Comparison of ENCODE assay signal across 8 mouse cellular contexts in genomic region chr17:27032869-27033268, GRCm38 (mm10). TPM values are rescaled to one million over a fixed set of nuclear protein-coding genes. Genes with fewer than 3 reads are reported as not detected.
DNase-seq lines count a peak whose midpoint lies in the region; ATAC-seq and TF ChIP-seq lines count a peak whose summit lies in the region.

No protein-coding gene starts in this region.

- H3K27ac ChIP-seq in forebrain, postnatal 0 days (ENCODE audit: low read depth, low read length), result no peak overlapping the region
- peak overlapping the region; percentile 69 for H3K27ac ChIP-seq in hindbrain, embryonic 10.5 days

- peak; percentile 93 for TF ChIP-seq CTCF in forebrain, postnatal 0 days (IDR thresholded peaks at IDR 0.05; ENCODE audit: low read depth)

- H3K4me3 ChIP-seq in forebrain, postnatal 0 days (ENCODE audit: low read depth, low read length), result no peak overlapping the region
- H3K4me3 ChIP-seq in hindbrain, embryonic 10.5 days, result peak overlapping the region; percentile 16; the same call in 1 of the 2 replicates

- no peaks in the 10 kb centered on the region for H3K27me3 ChIP-seq in forebrain, postnatal 0 days (ENCODE audit: insufficient read depth, low read length)
- H3K27me3 ChIP-seq in hindbrain, embryonic 10.5 days (ENCODE audit: insufficient read depth, poor library complexity, severe bottlenecking), result 0 out of 2 replicates have a peak, but pooled peaks cover 2% of the 10 kb centered on the region

- H3K36me3 ChIP-seq in forebrain, postnatal 0 days (ENCODE audit: insufficient read depth), result no peaks in the 10 kb centered on the region
- H3K36me3 ChIP-seq in hindbrain, embryonic 10.5 days, result no peaks in the 10 kb centered on the region

- 5% methylated on average over 14 of the region's 14 CpGs for WGBS in forebrain, postnatal 0 days
- 3% methylated on average over 14 of the region's 14 CpGs for WGBS in hindbrain, embryonic 10.5 days

- no peak overlapping the region for H3K4me2 ChIP-seq in forebrain, postnatal 0 days (ENCODE audit: low read depth)

- H3K4me1 ChIP-seq in forebrain, postnatal 0 days (ENCODE audit: insufficient read depth), result peaks cover under 1% of the 10 kb centered on the region; the same call in 1 of the 2 replicates
- peaks cover 30% of the 10 kb centered on the region for H3K4me1 ChIP-seq in hindbrain, embryonic 10.5 days (replicated peaks)

- no peak overlapping the region for H3K9ac ChIP-seq in forebrain, postnatal 0 days

- DNase-seq in NIH3T3 (ENCODE audit: low read depth), result peak; percentile 94
- peak; percentile 66 for DNase-seq in cerebellum, adult 11-12 months
- DNase-seq in forebrain, postnatal 0 days, result peak; percentile 80
- peak; percentile 86 for DNase-seq in hindbrain, embryonic 10.5 days (ENCODE audit: low spot score)
- DNase-seq in layer of hippocampus, adult 9-11 months, result peak; percentile 56
- DNase-seq in lung, postnatal 36 days, result peak; percentile 91
- peak; percentile 43 for DNase-seq in right cerebral cortex, postnatal 25 days
- peak; percentile 74 to 86 for DNase-seq in urinary bladder, postnatal 4 days (ENCODE audit: low spot score in 2 of 2)

- ATAC-seq in forebrain, postnatal 0 days, result peak; percentile 26; the same call in 1 of the 2 replicates

- no peaks in the 10 kb centered on the region for H3K9me3 ChIP-seq in forebrain, postnatal 0 days (ENCODE audit: low read length)
- no peaks in the 10 kb centered on the region for H3K9me3 ChIP-seq in hindbrain, embryonic 10.5 days

RNA-seq across cellular contexts. Expression of gene Bak1, which starts 4.1 kb away (rescaled TPM):
- total RNA-seq in forebrain, postnatal 0 days (2014; rRNA removed), result 36.5 and 48.1 TPM in 2 replicates
- 2.5 and 3.5 TPM in 2 replicates for polyA plus RNA-seq in forebrain, postnatal 0 days (2015; fragmentation: Nextera tagmentation; extraction: Ambion mirVana)
- polyA plus RNA-seq in hindbrain, embryonic 10.5 days (2016; fragmentation: Nextera tagmentation; extraction: Ambion mirVana), result 2.9 and 6.6 TPM in 2 replicates

RNA-seq across cellular contexts. Expression of gene Itpr3, which starts 24.2 kb away (rescaled TPM):
- total RNA-seq in forebrain, postnatal 0 days (2014; rRNA removed), result 1.8 and 2.9 TPM in 2 replicates
- 0.30 TPM in 2 replicates for polyA plus RNA-seq in forebrain, postnatal 0 days (2015; fragmentation: Nextera tagmentation; extraction: Ambion mirVana)
- polyA plus RNA-seq in hindbrain, embryonic 10.5 days (2016; fragmentation: Nextera tagmentation; extraction: Ambion mirVana), result 1.8 and 2.0 TPM in 2 replicates

RNA-seq across cellular contexts. Expression of gene Zbtb9, which starts 59.9 kb away (rescaled TPM):
- total RNA-seq in forebrain, postnatal 0 days (2014; rRNA removed), result 20.9 and 22.5 TPM in 2 replicates
- polyA plus RNA-seq in forebrain, postnatal 0 days (2015; fragmentation: Nextera tagmentation; extraction: Ambion mirVana), result 4.2 and 6.8 TPM in 2 replicates
- polyA plus RNA-seq in hindbrain, embryonic 10.5 days (2016; fragmentation: Nextera tagmentation; extraction: Ambion mirVana), result 16.5 and 19.9 TPM in 2 replicates

Comparison
In these comparisons a context has a peak if more than half of its experiments do, and no peak if none do; other contexts are left out.
1. DNase-seq: peak in every context shown above with its lines; median percentile 94 in NIH3T3; 91 in lung, postnatal 36 days; 86 in hindbrain, embryonic 10.5 days; 80 in forebrain, postnatal 0 days; 80 in urinary bladder, postnatal 4 days; 66 in cerebellum, adult 11-12 months; 56 in layer of hippocampus, adult 9-11 months; 43 in right cerebral cortex, postnatal 25 days.